Mouse (Mus musculus) left cerebral cortex, adult 18-20 months (tissue): ENCODE results near the gene Arl6ip1. TPM values are rescaled to one million over a fixed set of nuclear protein-coding genes. Genes with fewer than 3 reads are reported as not detected.

ENCODE experiments used
- DNase-seq, 2 experiments: peaks; one replicate each; pipeline ENCODE4 v3.0.0; 2021 to 2022; ENCODE audit warnings: low spot score in 2 of 2, mixed read lengths in 1 of 2
- total RNA-seq, 2 experiments: library from RNA; stranded (reverse); gene quantifications; 2 replicates each; pipeline ENCODE4 v1.2.3; 2021

The Arl6ip1 gene
- total RNA-seq, 2 experiments from 2014 or later, result 250 to 268 TPM

DNA sequence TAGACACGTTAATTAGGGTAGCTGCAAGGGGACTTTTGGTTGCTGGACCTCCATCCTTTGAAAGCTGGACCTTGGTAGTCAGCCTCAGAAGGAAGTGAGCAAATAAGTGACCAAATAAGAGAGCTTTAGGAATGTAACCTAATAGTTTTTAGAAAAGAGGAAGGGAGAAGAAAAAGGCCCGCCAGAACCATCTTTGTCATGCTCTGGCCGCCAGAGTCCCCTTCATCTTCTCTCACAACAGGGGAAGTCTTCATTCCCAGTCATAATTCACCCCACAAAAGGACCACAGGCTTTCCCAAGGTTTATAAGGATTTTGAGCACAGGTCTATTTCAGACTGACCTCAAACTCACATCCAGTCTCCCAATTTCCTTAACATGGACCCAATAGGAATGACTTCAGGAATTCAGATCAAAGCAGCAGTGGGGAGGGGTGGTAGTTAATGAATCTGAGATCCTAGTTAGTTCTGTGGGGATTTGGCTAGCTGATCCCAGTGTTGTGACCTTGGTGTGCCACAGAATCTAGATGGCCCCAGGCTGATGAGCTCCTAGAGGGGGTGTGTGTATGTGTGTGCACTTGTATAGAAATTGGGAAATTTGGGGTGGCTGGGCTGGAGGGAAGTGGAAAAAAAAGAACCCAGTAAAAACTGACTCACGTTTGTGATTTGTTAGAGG, 11.8 kb downstream of the Arl6ip1 start:
- no peak for DNase-seq

DNA sequence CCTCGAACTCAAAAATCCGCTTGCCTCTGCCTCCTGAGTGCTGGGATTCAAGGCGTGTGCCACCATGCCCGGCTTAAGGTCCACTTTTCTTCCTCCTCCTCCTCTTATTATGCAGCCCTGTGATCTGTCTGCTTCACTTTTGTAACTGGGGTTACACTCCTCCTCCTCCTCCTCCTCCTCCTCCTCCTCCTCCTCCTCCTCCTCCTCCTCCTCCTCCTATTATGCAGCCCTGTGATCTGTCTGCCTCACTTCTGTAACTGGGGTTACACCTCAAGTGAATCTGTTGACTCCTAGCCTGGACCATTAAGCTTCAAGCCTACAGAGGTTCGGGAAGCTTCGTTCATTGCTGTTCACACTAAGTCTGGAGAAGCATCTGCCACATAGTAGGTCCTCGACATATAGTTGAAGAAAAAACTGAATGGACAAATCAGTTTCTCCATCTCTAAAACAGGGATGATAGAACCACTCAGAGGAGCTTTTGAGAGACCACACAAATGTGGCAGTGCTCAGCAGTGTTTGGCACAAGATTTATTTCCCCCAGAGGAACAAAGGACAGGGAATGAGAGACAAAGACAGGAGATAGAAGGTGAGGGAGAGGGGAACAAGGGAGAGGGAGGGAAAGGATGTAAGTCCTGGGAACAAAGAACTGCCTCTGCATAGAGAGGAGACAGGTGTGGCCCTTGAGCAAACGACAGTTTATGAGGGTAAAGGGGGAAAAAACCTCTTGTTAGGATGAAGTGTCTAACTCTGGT, 12.5 kb downstream of the Arl6ip1 start:
- no peak for DNase-seq

DNA sequence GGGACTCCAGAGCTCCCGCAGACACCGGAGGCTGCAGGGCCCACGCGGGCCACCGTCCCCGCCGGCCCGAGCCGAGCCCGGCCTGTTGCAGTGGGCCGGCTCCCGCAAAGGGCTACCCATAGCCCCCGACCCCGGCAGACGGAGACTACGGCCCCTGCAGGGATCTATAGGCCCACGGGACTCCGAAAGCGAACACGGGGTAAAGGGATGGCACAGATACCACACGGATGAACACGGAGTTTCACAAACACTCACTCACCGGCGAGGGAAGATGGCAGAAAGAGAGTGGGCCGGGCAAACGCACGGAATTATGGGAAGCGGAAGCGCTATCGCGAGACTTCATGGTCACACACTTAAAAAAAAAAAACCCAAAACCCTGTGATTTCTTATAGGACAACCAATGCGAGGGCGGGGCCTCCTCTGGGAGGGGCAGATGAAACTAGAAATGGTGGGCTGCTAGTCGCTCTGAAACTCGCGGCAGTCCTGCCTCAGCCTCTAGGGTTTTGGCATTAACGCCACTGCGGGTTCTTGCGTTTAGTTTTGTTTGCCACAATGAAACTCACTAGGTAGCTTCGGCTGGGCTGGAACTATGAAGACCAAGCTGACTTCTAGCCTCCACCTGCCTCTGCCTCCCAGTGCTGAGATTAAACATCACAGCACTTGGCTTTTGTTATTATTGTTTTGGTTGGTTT, 13.4 kb downstream of the Arl6ip1 start, which contains the start of gene Rps15a:
Gene Rps15a, minus strand, starts transcription at position 312 of the 692 bp plus-strand sequence.
- DNase-seq, result peak; percentile 93 to 95

DNA sequence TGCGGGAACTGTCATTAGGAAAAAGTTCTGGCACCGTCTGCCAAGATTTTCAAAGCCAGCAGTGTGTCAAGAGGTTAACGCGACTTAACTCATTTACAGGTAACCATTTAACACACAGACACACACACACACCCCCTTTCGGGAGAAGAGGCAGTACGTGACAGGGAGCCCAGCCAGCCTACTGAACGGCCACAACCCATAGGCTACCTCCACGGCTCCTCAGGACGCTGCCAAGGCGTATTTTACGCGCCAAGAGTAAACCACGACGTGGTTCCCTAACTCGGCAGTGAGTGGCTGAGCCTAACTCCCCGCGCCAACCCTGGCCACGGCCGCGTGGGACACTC, 14.0 kb downstream of the Arl6ip1 start:
- no peak for DNase-seq

DNA sequence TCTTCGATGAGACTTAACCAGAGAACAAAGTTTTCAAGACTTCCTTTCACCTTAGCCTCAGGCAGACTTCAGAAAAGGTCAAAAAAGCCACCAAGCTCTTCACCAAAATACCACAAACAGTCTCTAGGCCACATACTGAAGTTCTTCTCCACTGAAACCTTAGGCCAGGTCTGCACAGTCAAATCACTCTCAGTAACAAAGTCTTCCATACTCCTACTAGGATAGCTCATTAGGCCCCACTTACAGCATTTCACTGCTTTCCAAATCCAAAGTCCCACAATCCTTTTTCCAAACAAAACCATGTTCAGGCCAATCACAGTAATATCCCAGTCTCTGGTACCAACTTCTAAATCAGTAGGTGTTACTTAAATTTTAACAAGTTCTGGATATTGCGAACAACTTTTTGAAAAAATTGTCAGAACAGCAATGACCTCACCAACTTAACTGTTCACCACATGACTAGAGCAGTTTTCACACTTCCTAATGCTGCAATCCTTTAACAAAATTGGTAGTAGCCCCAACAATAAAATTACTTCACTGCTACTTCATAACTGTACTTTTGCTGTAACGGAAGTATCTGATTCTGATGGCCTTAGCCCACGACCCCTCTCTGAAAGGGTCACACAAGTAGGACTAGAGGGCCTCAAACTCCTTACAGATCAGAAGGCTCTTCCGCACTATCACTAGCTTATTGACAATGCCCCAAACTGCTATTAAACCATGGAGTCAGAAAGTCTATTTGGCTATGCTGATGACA, 15.7 kb downstream of the Arl6ip1 start:
- DNase-seq, result no peak

DNA sequence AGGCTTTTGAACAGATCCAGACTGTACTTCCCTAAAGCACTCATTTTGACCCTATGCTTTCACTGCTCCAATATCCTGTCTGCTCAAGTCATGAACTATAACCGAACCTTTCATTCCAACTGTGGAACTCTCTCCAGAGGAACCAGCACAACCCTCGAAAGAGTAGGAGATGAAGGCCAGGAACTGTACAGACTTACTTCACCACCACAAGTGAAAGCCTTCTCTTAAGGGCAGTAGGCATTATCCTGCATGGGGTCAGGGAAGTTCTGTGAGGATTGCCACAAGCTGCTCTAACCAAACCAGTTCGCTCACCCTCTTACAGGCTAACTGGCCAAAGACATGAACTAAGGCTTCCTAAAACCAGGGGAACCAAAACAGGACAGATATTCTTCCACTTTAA, 18.3 kb downstream of the Arl6ip1 start:
- DNase-seq, result no peak

DNA sequence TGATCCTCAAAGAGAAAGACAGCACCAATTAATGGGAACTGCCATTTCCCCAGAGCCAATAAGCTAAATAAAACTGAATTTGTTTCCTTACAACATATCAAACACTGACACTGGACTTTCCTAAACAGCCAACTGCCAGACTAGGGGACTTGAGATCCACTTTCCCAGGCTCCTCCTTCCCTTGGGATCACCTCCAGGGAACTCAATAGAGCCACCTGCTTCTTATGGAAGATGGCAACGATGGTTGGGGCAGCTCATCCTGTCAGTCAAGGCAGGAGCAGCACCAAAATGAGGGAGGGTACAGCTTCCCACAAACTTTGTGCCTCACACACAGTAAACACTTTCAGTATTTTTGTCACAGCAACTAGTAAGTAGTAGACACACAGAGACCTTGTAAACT, 21.8 kb downstream of the Arl6ip1 start:
- DNase-seq, result no peak

DNA sequence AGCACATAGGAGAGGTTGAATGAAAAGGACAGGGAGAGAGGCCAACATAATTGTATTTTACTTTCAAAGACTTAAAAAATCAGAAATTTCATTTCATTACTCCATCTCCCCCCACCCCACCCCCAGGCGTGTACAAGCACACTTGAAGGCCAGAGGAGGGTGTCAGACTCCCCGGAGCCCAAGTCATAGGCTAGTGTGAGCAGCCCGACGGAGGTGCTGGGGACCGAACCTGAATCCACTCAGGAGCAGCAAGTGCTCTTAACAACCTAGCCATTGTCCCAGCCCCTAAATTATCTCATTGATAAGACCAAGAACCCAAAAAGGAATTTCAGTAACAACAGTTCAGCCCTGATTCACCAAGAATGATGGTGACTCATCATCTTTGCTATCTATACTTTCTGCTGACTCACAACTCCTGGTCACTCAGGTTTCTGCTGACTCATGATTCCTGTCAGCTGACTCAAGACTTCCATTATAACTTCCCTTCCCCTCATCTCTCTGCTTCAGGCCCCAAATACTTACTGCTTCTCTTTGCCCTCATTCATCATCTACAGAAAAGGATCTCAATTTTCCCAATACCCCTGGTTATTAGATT, 24.9 kb downstream of the Arl6ip1 start:
- no peak for DNase-seq

DNA sequence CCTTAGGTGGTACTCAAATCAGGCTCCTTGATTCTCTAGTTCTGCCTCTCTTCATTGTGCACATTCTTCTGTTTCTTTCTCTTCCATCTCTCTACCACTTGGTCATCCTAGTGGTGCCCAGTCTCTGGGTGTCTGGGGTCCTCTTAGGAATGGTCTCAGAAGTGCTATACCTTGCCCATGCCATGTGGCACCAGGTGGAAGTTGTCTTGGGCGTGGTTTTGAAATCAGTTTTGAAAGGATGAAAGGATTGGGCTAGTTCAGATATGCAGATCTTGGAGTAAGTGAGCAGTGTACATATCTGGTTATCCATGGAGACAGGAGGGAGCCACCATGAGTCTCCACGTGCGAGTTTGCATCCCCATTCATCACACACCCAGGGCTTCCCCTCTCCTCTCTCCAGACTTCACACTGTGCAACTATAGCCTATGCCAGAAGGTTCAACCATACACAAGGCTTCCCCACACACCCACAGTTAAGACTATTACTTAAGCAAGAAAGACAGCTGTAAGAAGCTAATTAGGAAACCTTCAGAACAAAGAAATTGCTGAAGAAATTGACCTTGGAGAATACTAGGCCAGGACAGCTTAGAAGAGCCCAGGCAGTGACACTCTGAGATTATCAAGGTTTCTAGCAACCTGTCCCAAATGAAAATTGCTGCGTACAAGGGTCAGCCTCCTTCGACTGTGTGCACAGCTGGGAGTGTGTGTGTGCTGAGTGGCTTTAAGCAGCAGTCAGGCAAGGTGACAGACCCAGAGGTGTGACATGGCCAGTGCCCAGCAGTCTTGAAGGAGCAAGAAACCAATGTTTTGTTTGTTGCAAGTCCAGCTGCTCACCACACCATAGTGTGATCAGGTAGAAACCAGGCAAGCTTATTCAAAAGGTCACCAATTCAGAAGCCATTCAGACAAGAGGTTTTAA, 25.7 kb downstream of the Arl6ip1 start:
- no peak for DNase-seq

DNA sequence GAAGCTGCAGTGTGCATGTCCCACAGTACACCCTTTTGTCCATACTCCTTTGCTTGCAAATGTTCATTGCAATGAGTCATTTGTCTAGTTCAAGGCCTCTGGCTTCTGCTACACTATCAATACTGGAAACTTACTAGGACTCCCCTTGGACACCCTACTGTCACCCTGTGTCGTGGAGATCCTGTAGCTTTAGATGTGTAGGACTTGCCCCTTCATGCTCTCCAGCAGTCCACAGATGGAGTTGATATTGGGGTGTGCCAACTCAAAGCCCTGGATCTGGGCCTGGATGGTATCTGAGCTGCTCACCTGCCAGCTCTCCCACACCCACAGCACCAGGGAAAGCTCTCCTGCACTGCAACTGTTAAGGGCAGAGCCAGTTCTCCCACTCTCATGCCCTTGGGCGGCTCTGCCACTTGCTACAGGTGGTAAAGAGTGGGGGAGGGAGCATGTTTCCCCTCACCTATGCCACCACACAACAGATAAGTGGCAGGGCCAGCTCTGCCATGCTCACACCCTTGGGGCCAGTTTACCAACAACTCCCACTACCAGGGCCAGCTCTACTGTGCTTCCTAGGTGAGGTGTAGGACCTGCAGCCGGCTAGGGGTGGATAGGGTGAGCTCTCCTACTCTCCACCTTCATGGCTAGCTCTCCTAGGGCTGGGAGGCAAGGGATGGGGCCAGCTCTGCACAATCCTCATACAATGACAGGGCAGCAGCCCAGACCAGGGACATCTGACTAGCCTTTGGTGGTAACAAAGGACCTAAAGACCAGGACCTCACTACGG, 26.6 kb downstream of the Arl6ip1 start:
- DNase-seq, result no peak

DNA sequence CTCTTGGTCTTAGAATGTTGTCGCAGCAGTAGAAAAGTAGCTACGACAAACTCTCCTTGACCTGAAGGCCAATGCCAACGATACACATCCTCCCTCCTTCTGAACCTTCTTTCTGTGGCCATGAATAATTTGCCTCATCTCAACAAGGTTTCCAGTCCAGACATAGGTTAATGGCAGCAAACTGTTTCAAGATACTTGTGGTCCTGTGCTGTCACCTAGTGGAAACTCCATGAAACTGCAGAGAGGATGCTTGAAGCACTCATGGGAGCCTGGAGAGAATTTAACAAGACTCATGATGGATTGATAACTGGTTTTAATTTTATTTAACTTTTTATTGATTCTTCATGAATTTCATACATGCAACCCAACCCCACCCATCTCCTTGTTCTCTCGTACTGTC, 27.2 kb downstream of the Arl6ip1 start:
- DNase-seq, result peak; percentile 38 to 42

DNA sequence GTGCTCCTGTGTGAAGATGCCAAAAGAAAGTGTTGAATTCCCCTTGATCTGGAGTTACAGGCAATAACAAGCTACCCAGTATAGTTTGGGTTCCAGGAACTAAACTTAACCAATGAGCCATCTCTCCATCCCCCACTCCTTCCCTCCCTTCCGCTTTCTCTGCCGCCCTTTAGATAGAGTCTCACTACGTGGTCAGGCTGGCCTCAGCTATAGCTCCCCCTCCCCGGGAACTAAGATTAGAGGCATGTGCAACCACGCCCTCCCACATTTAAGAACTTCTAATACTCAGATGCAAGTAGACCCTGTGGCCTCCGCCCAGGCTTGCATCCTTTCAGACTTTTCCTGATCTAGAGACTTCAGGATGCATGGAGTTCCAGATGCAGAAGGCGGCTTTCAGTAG, 31.8 kb downstream of the Arl6ip1 start:
- no peak for DNase-seq

DNA sequence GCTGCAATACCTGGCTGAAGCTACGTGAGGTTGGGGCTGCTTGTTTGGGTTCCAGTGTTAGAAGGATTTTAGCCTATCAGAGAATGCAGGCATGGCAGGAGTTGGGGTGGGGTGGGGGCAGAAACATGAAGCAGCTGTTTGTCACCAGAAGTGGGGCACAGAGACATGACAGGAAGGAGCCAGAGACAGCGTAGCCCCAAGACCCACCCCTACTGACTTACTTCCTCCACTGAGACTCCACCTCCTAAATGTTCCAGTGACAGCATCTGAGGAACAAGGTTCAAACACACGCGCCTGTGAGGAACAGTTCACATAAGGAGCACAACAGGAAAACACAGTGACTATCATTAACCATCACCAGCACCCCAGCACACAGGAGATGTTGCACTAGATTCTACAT, 49.5 kb downstream of the Arl6ip1 start:
- DNase-seq, result no peak

DNA sequence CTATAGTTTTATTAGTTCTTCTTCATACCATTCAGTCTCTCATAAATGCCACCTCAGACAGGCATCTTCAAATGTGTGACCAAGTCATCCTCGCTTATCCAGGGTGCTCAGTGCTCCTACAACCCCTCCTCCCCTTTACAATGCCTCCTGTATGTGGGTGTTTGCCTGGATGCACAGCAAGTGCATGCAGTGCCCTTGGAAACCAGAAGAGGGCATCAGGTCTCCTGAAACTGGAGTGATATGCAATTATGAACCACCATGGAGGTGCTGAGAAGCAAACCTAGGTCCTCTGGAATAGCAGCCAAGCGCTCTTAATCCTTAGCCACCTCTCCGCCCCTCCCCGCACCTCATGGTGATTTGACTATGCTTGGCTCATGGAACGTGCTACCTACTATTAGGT, 50.4 kb downstream of the Arl6ip1 start:
- no peak for DNase-seq

Other genes starting within 250 kb of the Arl6ip1 start
- gene Rps15a, start 13.5 kb downstream of the Arl6ip1 start, total RNA-seq, result 100 to 1,000 TPM; 369 to 387 TPM
- 10 to 100 TPM; 71.1 TPM for gene Smg1, start 114.0 kb upstream of the Arl6ip1 start, total RNA-seq